Mouse (Mus musculus) gastrocnemius, postnatal 36 days (tissue): ENCODE results near the gene Ube2g2. TPM values are rescaled to one million over a fixed set of nuclear protein-coding genes. Genes with fewer than 3 reads are reported as not detected.

Source experiments
- DNase-seq, 2 experiments: peaks; one replicate each; pipeline ENCODE4 v3.0.0; 2022
- intact Hi-C: fragments of 180-260 bp; cut with DNase I; formaldehyde crosslinking; loops from one replicate; pipeline ENCODE4 v1.15.1; 2025
- total RNA-seq, 2 experiments: library from RNA; stranded (reverse); gene quantifications; 2 replicates each; pipeline ENCODE4 v1.2.3; 2021

Ube2g2 gene
- total RNA-seq, 2 experiments from 2014 or later: 80.7 to 86.5 TPM

DNA sequence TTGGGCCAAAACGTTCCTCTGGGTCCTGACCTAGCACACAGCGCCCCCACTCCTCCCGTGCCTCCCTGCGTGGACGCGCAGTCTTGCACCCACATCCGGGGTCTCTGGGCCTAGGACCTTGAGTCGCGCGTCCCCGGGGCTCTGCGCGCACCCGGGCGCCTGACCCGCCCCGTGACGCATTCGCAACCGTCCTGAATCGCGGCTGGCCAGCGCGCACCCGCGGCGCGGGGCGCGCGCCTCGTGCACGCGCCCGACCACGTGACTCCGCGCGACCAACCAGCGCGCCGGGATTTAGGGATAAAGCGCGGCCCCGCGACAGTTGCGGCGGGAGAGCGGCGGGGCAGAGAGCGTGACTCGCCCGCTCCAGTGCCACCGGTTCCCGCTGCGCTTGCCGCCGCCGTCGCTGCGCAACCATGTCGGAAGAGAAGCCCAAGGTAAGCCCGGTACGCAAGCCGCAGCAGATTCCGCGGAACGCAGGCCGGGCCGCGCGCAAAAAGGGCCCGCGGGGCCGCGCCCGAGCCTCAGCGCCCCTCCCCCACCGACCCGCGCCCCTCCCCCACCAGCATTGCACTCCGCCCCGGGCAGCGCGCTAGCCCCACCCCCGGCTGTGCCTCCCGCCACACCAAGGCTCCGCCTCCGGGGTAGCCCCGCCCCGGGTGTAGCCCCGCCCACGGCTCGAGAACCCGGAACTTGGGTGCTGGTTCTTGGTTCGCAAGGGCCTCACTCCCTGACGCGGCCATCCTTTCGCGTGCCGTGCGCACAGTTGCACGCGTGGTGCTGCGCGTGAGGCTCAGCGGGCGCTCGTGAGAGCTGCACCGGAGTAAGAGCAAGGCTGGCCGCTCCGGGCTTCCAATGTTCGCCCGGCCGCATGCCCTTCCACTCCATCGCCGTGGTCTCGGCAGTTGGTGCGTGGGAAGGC, 15.9 kb upstream of the Ube2g2 start, which contains the start of the genes Sumo3 and Gm49325:
Sumo3 (plus strand) TSS at position 190 of the 919 bp plus-strand sequence.
Gm49325 (plus strand) TSS at position 290 of the 919 bp plus-strand sequence.
- intact Hi-C loops: no loop called here
- peak; percentile 97 to 98 for DNase-seq

DNA sequence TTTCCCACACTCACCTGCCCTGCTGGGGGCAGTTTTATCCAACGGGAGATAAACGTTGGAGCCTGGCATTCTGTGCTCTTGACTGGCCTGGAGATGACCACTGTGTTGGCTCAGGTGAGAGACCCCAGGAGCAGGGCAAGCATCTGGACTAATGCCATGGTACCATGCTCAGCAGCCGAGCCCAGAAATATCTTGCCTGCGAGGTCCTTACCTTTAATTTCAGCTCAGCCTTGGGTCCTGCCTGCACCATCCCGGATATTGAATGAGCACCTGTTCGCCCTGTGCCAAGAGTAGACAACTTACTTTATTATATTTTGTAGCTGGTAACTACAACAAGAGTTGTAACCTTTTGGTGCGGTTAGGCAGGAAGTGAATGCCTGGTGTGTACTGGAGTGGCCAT, 15.2 kb upstream of the Ube2g2 start:
- DNase-seq: no peak
- intact Hi-C loops: no loop called here

DNA sequence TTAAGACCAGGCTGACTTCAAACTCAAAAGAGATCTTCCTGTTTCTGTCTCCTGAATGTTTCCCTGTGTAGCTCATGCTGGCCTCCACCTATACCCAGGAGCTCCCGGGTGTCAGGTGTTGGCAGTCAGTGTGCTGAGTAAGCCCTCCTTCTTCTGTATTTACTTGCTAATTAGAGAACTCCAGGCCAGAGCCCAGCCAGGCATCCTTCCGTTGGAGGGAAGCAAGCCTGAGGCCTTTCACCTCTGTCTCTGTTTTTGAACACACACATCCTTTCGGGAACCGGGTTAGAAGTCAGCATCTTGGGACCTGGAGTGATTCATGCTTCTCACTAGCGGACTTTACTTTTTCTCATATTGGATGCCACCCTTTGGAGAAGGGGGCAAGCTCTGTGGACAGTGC, 14.6 kb upstream of the Ube2g2 start:
- intact Hi-C loops: no loop called here
- DNase-seq: no peak

DNA sequence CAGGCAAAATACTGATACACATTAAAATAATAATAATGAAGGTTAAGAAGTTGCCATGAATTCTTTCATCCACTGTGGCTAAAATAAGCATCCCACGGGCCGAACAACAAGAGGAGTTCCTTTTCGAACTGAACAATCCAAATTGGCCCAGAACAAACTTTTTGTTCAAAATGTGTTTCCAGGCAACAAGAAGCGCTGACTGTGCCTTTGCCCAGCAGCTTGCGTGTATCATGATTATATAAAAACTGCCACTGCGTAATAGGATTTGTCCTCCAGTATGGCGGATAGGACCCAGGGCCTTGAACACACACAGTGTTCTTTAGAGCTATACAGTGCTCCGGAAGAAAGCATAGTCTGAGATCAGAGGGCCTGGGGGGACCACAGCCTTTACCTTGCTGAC, 13.5 kb upstream of the Ube2g2 start:
- intact Hi-C loops: no loop called here
- DNase-seq: no peak

DNA sequence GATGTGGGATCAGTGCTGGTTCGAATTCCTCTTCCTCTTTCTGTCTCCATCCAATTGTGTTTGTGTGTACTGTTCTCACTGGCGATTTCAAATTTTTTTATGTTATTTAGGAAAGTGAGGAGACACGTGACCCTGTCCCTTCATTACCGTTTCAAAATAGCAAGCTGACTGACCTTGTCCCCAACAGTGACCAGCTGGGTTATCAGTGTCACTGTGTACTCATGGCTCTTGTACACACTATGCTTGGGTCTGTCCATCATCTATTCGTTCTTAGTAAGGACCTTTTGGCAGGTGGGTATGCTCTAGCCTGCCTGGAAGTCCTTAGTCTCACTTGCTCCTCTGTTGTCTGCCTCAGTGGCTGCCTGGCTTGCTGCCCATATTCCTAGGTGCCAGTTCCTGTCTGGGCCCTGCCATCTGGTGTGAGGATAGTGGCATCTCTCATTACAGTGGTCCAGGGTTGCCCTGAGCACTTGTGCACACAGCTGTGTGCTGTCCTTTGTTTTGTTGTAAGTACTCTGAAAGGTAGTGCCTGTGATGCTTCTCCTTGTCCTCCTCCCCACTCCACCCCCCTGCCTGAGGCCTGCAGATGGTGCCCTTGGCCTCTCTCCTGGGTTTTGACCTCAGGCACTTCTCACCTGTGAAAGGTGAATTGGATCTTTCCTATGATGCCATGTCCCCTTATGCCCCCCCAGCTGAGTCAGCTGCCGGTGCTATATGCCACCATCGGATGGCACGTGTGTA, 11.7 kb upstream of the Ube2g2 start:
- no peak for DNase-seq
- intact Hi-C loops: no loop called here

DNA sequence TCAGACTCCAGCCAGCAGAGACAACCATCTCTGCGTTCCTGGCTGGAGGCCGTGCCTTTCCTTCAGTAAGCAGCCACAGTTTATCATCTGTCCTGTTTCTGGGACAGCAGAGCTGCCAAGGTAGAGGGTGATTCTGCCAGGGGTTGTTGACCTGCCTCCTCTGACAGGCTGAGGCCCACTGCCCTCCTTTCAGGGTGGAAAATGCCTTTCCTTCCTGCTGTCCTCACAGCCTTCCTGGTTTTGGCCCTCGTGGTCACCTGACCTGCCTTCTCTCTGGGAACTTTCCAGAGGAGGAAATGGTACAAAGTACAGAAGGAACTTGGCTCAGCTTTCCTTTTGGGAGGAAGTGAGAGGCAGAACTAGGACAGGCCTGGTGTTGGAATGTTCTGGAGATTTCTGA, 8.7 kb upstream of the Ube2g2 start:
- DNase-seq: peak in 1 of 2 experiments; percentile 37

DNA sequence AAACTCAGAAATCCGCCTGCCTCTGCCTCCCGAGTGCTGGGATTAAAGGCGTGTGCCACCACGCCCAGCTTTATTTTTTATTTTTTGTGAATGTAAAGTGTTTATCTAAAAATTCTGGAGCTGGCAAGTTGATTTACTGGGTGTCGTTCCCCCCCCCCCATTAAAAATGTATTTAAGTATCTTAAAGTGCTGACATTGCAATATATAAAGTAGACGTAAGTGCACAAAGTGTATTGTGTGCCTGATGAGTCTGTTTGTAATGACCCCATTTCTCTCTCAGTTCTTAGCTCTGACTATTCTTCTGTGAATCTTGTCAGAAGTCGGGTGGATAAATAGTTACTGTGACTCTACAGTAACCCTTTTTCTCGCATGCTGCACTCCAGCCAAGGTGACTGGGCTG, 6.4 kb upstream of the Ube2g2 start:
- intact Hi-C loops: no loop called here
- no peak for DNase-seq

More for the DNA sequence above, 8.7 kb upstream of the Ube2g2 start:
- intact Hi-C loops: no loop called here

DNA sequence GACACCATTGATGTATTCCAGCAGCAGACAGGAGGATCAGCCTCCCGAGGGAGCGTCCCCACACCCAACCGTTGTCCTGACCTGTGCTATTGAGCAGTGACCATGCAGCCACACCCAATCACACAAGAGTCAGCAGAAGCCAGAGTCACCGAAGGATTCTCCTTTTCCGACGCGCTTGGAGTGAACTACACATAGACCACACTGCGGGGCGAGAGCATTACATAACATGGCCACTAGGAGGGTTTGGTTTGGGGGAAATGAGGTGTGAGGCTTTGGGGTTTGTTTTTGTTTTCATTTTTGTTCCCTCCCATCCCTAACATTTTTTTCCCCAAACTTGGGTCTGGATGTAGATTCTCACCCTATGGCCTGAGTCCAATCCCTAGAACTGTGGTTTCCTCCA, 5.9 kb upstream of the Ube2g2 start:
- DNase-seq: no peak
- intact Hi-C loops: no loop called here

DNA sequence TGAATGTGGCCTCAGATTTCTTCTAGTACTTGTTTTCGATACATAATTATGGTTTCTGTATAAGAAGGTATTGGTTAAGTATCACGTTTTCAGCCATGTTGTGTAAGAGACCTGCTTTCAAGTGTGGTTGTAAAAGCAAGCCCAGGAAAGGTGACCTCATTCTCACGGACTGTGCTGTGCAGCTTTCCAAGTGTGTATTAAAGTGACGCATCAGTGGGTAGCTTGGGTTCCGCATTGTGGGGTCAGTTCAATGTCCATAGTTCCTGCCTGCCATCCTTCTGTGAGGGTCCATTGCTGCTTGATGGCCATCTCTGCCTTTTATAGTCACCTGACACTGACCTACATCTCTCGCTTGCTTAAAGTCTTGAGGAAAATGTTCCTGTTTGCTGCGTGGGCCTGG, 5.1 kb upstream of the Ube2g2 start:
- no peak for DNase-seq
- intact Hi-C loops: no loop called here

DNA sequence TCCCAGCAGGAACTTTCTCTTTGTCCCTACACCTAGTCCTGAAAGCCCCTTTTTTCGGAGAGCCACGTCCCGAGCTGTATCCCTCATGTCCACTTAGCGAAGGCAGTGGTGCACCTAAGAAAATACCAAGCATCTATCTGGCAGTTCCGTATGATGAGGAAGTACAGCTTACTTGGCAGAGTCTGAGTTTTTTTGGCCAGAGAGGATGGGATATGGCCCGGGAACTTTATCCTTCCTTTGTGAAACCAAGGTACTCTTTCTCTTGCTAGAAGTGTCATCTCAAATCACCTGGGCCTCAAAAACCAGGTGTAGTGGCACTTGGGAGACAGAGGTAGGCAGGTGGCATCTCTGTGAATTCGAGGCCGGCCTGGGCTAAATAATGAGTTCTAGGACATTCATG, 529 bp upstream of the Ube2g2 start:
- no peak for DNase-seq
- intact Hi-C loops: no loop called here

DNA sequence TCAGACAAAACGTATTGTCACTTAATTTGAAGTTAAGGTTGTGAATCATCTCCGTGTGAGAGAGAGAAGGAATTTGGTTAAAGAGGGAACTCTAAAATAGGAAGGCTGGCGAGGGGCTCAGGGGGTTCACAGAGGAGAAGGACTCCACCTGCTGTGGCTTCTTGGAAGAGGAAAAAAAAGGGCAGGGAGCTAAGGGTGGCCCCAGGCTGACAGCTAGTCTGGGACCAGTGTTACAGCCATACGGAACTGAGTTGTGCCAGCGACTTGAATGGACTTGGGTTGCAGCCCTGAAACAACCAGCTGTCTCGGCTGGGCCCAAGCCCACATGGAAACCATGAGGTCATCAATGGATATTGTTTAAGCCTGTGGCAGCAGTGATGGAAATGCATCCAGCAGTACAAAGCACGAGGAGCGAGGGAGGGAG, 1.0 kb downstream of the Ube2g2 start:
- intact Hi-C loops: loop anchor here (2.0 kb wide), 1 partner anchor 38 kb away; no protein-coding TSS in a partner anchor
- peak; percentile 53 to 68 for DNase-seq

DNA sequence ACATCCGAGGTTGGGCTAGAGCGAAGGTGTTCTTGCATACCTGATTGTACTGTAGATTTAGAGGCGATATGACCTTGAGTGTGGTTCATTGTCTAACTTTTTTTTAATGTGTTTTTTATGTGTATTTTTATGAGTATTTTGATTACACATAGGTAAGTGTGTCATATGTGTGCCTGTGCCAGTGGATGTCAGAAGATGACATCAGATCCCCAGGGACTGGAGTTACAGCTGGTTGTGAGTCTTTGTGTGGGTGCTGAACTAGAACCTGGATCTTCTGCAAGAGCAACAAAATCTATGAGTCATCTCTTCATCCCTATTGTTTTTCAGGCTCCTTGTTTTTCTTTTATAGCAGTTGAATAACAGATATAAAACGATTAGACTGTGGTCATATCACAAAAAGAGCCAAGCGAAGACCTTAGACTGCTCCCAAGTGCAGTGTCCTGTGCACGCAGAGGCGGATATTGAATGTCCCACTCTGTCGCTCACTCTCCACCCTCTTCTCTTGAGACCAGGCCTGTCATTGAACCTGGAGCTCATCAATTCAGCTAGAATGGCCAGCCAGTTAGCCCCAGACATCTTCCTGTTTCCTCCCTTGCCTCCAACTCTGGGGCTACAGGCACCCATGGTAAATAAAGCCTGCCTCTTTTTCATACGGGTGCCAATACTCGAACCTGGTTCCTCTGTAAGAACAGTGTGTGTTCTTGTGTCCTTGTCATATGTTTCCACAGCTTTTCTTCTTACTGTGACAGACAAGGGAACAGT, 1.7 kb downstream of the Ube2g2 start:
- DNase-seq: no peak

DNA sequence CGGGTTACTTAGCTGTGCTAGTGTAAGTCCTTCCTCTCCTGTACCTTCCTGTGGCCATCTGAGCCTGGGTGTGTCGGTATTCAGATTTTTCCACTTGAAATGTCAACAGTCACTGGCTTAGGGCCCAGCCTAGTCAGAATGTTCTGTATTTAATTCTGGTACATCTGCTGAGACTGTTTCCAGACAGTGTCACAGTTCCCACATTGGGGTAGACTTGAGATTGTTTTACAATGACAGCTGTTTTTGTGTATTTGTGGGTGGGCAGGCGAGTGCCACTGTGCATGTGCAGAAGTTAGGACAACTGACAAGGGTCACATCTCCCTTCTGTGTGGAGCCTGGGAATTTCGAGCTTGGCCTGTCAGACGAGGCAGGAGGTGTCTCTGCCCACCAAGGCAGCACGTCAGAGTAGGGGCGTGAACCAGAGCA, 2.5 kb downstream of the Ube2g2 start:
- peak in 1 of 2 experiments; percentile 72 for DNase-seq
- intact Hi-C loops: no loop called here

More for the DNA sequence above, 1.7 kb downstream of the Ube2g2 start:
- intact Hi-C loops: loop anchor here (2.0 kb wide), 1 partner anchor 39 kb away; no protein-coding TSS in a partner anchor

DNA sequence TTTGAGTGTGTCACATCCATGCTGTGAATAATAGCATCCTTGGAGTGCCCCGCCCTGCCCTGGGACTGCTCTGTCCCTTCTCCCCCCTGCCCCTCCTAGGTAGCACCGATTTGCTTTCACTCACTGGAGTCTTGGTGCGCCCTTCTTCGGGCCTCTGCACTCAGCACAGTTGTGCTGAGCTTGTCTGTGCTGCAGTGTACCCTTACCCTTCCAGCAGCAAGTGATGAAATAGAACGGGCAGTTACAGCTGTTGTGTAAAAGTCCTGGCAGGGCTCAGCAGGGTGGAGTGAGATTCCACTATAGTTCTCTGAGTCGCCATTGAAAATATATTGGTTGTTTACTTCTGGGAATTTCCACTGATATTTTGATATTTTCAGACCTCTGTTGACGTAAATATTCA, 4.0 kb downstream of the Ube2g2 start:
- intact Hi-C loops: loop anchor here (2.0 to 5.0 kb wide), 2 partner anchors 251 to 291 kb away; no protein-coding TSS in a partner anchor
- no peak for DNase-seq

DNA sequence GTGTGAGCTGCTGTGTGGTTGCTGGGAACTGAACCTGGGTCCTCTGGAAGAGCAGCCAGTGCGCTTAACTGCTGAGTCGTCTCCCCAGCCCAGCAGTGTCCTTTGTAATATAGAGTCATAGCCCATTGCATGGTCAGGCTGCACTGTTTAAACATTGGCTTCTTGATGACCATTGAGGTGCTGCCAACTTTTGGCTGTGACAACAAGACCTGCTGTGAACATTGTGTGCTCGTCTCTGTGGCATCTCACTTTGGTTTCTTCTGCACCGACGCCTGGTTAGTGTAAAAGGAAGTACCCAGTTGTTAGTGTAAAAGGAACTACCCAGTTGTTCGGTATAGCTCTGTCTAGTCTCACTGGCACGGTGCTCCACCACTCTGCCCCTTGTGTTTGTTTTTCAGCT, 4.5 kb downstream of the Ube2g2 start:
- no peak for DNase-seq
- intact Hi-C loops: loop anchor here (2.0 to 5.0 kb wide), 2 partner anchors 251 to 290 kb away; no protein-coding TSS in a partner anchor

DNA sequence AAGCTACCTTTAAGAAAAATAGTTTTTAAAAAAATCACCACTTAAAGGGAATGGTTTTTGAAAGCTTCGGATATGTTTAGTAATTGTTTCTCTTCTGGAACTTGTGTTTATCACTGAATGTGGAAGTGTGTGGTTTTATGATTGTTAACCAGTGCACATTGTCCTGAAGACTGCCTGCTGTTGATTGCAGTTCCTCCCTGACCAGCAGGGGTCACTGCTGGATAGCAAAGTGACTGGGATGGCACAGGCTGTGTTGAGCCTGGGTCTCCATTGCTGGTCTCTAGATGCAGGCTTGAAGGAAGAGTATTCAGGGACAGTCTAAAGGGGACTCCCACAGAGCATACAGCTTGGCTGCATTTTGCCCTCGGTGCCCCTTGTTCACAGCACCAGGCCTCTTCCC, 5.4 kb downstream of the Ube2g2 start:
- intact Hi-C loops: loop anchor here (2.0 to 5.0 kb wide), 2 partner anchors 250 to 289 kb away; no protein-coding TSS in a partner anchor
- DNase-seq: peak; percentile 78 to 81

DNA sequence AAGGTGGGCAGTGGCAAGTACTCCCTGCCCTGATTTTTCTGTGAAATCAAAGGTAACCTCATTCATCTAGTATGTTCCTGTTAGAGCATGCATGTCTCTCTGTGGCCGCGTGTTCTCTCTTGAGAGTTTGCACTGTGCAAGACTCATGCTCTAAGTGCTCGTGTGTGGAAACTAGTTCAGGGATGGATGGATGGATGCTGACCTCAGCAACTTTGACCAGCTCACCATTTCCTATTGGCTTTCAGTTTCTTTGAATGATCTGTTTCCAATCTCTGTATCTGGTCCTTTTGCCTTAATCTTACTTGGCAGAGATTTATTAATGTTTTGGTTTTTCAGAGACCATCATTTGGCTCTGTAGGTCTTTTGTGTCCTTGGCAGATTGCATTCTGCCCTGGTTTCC, 7.1 kb downstream of the Ube2g2 start:
- intact Hi-C loops: loop anchor here (5.0 kb wide), 1 partner anchor 248 kb away; no protein-coding TSS in a partner anchor
- no peak for DNase-seq

DNA sequence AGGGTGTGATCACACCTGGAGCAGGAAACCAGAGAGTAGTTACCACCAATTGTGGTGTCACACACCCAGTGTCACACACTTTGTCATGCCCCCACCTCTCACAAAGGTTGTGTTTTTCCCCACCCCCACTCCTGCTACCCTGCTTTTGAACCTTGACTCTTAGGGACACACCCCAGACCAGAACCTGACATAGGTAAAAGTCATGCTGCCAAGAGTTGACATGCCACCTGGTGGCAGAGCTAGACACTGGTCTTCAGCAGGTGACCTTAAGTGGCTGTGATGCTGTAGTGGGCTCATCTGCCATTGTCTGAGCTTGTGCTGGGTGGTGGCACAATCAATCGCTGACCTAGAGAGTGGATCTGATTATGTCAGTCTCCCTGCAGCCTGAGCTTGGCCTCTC, 7.9 kb downstream of the Ube2g2 start:
- DNase-seq: no peak
- intact Hi-C loops: loop anchor here (5.0 kb wide), 1 partner anchor 247 kb away; no protein-coding TSS in a partner anchor

DNA sequence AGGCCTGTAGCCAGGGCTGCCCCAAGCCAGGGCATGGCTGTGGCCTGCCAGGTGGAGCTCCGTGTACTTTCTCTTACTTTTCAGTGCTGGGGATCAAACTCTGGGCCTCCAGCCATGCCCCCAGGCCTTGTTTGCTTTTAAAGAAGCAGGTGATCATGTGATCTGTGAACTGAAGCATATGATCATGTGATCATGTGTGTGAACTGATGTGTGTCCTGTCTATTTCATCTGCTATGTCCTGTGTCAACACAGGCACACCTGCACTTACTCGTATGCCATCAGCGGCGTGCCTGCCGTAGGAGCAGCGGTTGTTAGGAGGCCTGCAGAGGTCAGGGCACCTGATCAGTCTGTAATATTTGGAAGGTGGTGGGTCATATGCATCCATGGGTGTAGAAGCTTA, 11.9 kb downstream of the Ube2g2 start:
- DNase-seq: no peak
- intact Hi-C loops: no loop called here
